Mouse (Mus musculus) bone marrow, adult 2 months (tissue): ENCODE data around the gene Aanat.
"Not testable (repeated sequence)": the region's sequence is repeated elsewhere in the genome, so short reads cannot be mapped to it uniquely, and the experiment has no call there.

ENCODE experiments used
- CTCF ChIP-seq: fragments of 200-500 bp; IDR thresholded peaks from 2 replicates; pipeline ENCODE4 v1.5.1; 2011; ENCODE audit warnings: low read length, control low read depth; ENCODE audit not compliant: control insufficient read depth, insufficient read depth
- POLR2A ChIP-seq: fragments of 200-500 bp; IDR thresholded peaks from 2 replicates; pipeline ENCODE4 v1.6.1; 2011; ENCODE audit warnings: low read depth, mild to moderate bottlenecking, control low read depth, low read length, borderline replicate concordance; ENCODE audit not compliant: control insufficient read depth

DNA sequence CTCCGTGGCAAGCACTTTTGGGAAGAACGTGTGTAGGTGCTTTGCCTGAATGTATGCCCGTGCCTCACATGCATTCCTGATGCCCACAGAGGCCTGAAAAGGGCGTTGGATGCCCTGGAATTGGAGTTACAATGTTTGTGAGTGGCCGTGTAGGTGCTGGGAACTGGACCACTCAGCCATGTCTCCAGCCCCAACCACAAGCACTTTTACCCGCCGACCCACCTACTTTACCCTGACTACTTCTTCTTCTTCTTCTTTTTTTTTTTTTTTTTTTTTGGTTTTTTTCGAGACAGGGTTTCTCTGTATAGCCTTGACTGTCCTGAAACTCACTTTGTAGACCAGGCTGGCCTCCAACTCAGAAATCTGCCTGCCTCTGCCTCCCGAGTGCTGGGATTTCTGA is 24.9 kb downstream of the Aanat start:
- not testable (repeated sequence) for TF ChIP-seq CTCF, POLR2A
